Mouse (Mus musculus): ENCODE measurements at regions not wholly inside any gene's neighbourhood (a gene's known extent, or its start where the extent isn't known, plus 50 kb on each side); places are given as distances from the start of the nearest gene placed in this dataset.

GRCm38 (mm10) chr3:21961091-21961490 lies 115.4 kb upstream of the Tbl1xr1 start:
- no peak for DNase-seq (ENCODE audit: low read depth, low spot score)

DNA sequence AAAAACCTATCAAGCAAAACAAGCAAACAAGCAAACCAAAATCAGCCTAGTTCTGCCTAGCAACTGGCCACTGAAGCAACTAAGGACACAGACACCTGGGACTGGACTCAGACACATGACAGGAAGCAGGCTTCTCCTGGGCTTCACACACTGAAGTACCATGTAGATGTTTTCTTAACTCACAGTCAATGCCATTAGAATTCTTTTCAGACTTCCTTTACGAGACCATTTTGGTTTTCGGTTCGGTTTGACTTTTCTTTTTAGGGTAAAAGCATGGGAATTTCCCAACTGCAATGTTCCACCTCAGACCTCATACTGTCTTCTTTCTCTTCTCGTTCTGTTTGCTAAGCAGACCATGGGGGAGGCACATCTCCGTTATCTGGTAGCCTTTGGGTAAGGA lies 114.7 kb upstream of the Tbl1xr1 start:
- no peak for DNase-seq (ENCODE audit: low read depth, low spot score)

DNA sequence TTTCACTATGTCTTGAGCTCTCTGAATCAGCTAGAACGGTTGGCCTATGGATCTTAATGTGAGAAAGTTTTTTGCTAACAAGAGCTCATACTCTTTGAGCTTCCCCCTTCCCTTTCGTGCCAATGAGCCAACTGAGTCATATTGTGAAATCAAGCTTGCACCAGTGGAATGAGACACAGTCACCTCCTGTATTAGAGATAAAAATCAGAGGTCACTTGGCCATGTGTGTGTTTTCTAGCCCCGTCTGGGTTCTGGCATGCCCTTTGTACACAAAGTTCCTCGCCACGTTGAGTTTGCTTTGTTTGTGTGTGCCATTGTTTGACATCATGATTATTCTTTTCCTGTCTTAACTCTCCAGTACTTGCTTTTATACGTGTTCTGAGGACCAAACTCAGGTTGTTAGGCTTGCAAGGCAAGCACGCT lies 114.1 kb upstream of the Tbl1xr1 start:
- DNase-seq (ENCODE audit: low read depth, low spot score), result no peak

DNA sequence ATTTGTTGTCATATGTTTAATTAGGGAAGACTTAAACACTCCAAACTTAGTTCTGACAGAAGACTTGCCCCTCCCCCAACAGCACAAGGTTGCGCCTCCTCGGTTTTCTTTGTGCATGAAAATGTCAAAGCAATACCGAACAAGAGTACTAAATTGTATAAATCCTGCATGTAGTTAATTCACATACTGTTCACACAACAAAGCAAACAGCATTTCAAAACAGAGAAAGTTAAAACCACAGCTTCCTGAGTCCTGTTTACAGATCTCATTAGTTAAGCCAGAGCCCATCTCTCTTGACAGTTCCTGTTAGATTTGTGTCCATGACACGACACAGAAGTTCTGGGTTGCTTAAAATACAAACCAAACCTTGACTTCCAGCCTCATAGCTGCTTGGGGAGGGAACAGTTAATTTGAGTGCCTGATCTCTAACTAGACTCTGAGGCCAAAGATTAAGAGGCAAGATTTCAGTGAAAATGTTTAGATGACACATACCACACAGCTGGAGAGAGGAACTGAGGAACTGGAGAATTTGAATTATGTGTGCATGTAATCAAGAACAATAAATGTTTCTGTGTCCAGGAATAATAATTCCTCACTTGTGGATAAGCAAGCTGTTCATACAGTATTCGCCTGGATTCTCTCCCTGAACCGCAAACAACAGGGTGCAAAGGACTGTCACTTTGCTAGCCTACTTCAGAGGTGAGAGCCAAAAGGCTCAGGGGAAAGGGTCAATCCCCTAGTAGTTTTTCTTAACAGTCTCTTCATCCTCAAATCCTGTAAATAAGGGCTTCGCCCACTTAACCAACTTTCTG lies 113.3 kb upstream of the Tbl1xr1 start:
- DNase-seq (ENCODE audit: low read depth, low spot score), result no peak

- DNase-seq (ENCODE audit: low read depth, low spot score), result no peak
Observed at GRCm38 (mm10) chr3:21963733-21964351, 112.6 kb upstream of the Tbl1xr1 start.

GRCm38 (mm10) chr3:21964438-21964837 lies 112.0 kb upstream of the Tbl1xr1 start:
- DNase-seq (ENCODE audit: low read depth, low spot score), result no peak

- no peak for DNase-seq (ENCODE audit: low read depth, low spot score)
Observed at GRCm38 (mm10) chr3:21965556-21965955, 110.9 kb upstream of the Tbl1xr1 start.

- no peak for DNase-seq (ENCODE audit: low read depth, low spot score)
Observed at GRCm38 (mm10) chr3:21971731-21972130, 104.7 kb upstream of the Tbl1xr1 start.

DNA sequence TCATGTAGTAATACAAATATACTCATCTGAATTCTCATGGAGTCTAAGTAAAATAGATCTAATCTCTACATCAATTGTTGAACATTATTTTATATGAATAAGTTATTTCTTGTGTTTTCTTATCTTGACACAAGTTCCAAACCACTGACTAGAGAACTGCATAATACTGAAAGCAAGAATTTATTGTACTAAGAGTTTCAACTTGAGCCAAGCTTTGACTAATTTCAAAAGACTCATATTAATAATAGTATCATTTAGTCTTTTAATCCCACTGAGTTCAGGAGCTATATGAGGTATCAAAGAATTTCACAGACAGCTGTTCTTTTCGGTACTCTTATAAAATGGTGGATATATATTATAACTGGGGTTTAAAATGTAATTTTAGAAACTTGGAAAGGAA lies 103.3 kb upstream of the Tbl1xr1 start:
- no peak for DNase-seq (ENCODE audit: low read depth, low spot score)

- DNase-seq (ENCODE audit: low read depth, low spot score), result no peak
Observed at GRCm38 (mm10) chr3:21973681-21974080, 102.8 kb upstream of the Tbl1xr1 start.

DNA sequence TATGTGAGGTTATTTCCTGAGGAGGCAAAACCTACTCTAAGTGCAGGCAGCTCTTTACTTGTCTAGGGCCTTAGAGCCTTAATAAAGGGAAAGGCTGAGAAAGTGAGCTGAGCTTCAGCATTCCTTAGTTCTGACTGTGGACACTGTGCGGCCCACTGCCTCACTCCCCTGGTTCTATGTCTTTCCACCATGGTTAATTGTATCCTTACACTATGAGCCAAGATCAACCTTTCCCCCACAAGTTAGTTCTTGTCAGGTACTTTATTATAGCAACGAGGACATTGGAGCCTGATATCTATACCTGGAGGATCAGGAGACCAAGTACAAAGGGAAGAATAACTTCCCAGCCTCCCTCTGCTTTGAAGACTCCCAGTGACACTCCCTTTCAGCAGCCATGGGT lies 101.7 kb upstream of the Tbl1xr1 start:
- DNase-seq (ENCODE audit: low read depth, low spot score), result no peak

DNA sequence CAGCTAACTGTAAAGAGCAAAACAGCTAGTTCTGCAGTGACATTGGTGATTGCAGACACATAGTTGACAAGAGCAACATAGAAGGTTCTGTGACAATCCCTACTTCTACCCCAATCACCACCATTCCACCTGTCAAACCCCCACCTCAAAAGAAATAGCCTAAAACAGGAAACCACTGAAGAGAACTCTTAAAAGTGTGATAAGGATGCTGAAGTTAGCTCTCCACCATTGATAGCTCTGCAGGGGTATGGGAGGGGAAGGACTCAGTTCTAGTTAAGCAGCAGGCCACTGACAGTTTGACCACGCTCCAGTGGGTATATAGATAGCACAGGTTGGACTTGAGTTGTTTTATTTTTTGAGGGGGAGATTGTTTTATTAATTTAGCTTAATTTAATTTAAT lies 98.7 kb upstream of the Tbl1xr1 start:
- DNase-seq (ENCODE audit: low read depth, low spot score), result no peak

- no peak for DNase-seq (ENCODE audit: low read depth, low spot score)
Observed at GRCm38 (mm10) chr3:21982991-21983390, 93.5 kb upstream of the Tbl1xr1 start.

GRCm38 (mm10) chr3:21983993-21984725 lies 92.3 kb upstream of the Tbl1xr1 start:
- no peak for DNase-seq (ENCODE audit: low read depth, low spot score)

GRCm38 (mm10) chr3:21984807-21985206 lies 91.6 kb upstream of the Tbl1xr1 start:
- DNase-seq (ENCODE audit: low read depth, low spot score), result no peak

GRCm38 (mm10) chr3:21986164-21986892 lies 90.1 kb upstream of the Tbl1xr1 start:
- no peak for DNase-seq (ENCODE audit: low read depth, low spot score)

- DNase-seq (ENCODE audit: low read depth, low spot score), result no peak
Observed at GRCm38 (mm10) chr3:21986893-21987250, 89.6 kb upstream of the Tbl1xr1 start.

DNA sequence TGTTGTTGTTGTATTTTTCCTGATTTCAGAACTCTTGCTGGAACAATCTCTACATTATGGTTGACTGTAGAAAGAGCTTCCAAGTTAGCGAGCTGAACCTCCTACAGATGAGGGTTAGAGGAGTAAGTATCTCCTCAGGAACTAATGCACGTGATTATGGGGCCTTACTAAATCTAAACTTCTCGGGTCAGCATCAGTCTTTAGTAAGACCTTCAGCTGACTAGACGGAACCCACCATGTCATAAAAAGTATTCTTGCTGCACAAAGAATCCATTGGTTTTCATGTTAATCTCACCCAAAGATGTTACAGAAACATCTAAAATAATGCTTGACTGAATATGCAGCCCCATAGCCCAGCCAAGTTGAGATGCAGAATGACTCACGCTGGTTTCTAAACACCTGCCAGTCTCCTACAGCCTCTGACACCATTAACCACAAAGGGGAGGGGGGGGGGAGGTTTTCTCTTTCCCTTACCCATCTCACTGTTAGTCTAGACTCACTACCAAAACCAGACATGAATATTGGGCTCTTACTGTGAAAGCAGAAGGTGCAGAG lies 88.9 kb upstream of the Tbl1xr1 start:
- no peak for DNase-seq (ENCODE audit: low read depth, low spot score)

GRCm38 (mm10) chr3:21988010-21988531 lies 88.4 kb upstream of the Tbl1xr1 start:
- no peak for DNase-seq (ENCODE audit: low read depth, low spot score)

DNA sequence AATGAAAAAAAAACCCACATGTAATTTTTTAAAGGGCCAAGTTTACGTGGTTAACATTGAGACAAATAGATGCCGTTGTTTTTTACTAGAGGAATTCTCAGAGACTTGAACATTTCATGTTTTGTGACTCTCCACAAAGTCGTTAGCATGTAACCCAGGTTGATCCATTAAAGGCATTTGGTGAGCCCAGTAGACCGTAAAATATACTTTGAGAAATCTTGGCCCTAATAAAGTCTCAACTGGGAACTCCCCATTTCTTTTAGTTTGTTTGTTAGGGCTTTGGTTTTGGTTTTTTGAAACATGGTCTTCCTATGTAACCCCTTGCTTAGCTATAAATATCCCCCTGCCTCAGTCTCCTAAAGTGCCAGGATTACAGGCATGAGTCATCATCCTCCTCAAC lies 85.9 kb upstream of the Tbl1xr1 start:
- DNase-seq (ENCODE audit: low read depth, low spot score), result no peak

GRCm38 (mm10) chr3:21991681-21992152 lies 84.7 kb upstream of the Tbl1xr1 start:
- no peak for DNase-seq (ENCODE audit: low read depth, low spot score)

Measured in retina, adult 2 months (tissue).